Mouse (Mus musculus) frontal cortex, postnatal 14 days (tissue): ENCODE results near the gene Fam117b.

Experiments used
- DNase-seq, 2 experiments: peaks; one replicate each; pipeline ENCODE4 v3.0.0; 2022; ENCODE audit warnings: low spot score in 2 of 2

The Fam117b gene

GRCm38 (mm10) chr1:59913195-59913868, 526 bp downstream of the Fam117b start:
- peak; percentile 43 to 51 for DNase-seq

DNA sequence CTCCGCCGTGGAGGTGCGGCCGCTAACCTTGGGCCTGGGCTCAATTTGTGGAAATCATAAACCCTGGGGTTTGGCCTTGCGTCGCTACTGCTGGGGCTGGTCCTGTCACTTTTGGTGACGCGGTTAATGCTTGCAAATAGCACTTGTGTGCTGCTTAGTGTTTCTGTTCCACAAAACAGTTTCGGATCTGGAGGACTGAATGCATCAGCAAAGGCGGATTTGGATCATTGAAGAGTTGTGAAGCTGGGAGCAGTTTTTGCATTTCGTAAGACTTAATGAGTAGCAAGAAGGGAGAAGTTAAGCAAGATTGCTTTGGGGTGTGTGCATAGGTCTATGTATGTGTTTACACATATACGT, 1.0 kb downstream of the Fam117b start:
- peak in 1 of 2 experiments; percentile 10 for DNase-seq

- DNase-seq: no peak
Observed at GRCm38 (mm10) chr1:59914799-59915198, 2.0 kb downstream of the Fam117b start.

GRCm38 (mm10) chr1:59915843-59916610, 3.2 kb downstream of the Fam117b start:
- no peak for DNase-seq

GRCm38 (mm10) chr1:59917401-59917800, 4.6 kb downstream of the Fam117b start:
- no peak for DNase-seq

GRCm38 (mm10) chr1:59918075-59918474, 5.3 kb downstream of the Fam117b start:
- no peak for DNase-seq

- no peak for DNase-seq
Observed at GRCm38 (mm10) chr1:59923201-59923600, 10.4 kb downstream of the Fam117b start.

- no peak for DNase-seq
Observed at GRCm38 (mm10) chr1:59923673-59924072, 10.9 kb downstream of the Fam117b start.

DNA sequence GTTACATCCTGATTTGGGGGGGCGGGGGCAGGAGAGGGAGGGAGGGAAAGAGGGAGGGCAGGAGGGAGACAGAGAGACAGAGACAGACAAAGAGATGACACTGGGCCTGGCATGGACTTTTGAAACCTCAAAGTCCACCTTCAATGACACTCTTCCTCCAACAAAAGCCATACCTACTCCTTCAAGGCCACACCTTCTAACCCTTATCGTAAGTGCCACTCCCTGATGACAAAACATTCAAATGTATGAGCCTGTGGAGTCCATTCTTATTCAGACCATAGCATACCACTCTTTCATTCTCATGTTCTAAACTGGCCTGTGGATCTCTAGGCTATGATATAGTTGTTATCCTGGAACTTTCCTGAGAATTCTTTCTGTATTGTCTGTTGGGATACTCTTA, 11.6 kb downstream of the Fam117b start:
- DNase-seq: no peak

DNA sequence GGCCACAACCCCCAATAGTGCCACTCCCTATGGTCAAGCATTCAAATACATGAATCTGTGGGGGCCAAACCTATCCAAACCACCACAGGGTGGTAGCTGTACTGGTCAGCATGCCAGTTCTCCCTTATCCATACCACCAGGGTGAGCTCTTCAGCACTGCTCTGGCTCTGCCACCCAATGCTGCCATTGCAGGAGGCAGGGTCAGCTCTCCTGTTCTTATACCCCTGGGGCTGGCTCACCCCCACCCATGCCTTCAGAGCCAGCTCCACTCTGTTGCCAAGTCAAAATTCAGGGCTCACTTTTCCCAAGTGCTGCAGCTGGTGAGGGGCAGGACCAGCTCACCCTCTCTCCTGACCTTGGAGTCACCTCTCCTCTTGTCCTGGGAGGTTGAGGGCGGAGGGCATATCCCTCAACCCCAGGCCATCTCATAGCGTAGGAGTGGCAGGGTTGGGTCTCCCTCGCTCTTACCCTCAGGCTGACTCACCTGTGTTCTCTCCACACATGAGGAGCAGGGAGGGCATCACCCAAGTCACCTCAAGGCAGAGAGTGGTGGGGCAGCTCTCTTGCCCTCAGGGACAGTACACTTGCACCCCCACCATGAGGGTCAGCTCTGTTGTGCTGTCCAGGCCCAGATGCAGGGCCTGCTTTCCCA, 13.3 kb downstream of the Fam117b start:
- DNase-seq: no peak

DNA sequence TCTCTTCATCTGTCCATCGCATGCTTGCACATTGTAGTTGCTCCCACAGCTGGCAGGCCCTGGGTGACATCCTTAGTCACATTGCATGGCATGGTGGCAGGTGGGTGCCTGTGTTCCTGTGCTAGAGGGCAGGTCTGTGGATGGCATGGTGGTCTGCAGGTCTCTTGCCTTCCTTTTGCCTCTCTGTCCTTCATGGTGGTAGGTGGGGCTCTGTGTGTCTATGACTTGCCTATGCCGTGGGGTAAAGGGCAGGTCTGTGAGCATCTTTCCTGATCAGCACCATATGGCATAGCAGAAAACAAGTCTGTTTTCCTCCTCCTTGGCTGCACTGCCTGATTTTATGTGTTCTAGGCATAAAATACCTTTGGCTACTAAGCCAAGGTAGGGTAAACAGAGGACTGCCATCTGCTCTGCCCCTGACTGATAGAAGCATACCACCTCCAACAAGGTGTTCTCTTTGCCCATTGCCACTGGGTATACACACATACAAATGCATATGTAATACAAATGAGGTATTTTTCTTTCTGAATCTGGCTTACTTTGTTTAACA, 14.4 kb downstream of the Fam117b start:
- DNase-seq: no peak

- DNase-seq: no peak
Observed at GRCm38 (mm10) chr1:59930926-59931325, 18.1 kb downstream of the Fam117b start.

- DNase-seq: no peak
Observed at GRCm38 (mm10) chr1:59932991-59933390, 20.2 kb downstream of the Fam117b start.

DNA sequence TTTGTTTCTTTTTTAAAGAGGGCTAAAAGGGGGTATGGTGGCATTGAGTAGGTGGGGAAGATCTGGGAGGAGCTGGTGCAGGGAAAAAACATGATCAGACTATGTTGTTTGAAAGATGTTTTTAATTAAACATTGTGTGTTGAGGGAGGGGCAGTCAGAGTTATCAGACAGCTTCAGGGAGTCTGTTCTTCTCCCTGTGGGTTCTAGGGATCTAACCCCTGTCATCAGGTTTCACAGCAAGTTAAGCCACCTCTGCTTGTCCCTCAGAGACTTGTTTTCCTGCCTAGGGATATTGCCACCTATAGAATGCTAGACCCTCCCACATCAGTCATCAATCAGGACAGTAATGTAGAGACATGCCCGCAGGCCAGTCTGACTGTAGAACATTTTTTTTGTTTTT, 28.3 kb downstream of the Fam117b start:
- DNase-seq: no peak

DNA sequence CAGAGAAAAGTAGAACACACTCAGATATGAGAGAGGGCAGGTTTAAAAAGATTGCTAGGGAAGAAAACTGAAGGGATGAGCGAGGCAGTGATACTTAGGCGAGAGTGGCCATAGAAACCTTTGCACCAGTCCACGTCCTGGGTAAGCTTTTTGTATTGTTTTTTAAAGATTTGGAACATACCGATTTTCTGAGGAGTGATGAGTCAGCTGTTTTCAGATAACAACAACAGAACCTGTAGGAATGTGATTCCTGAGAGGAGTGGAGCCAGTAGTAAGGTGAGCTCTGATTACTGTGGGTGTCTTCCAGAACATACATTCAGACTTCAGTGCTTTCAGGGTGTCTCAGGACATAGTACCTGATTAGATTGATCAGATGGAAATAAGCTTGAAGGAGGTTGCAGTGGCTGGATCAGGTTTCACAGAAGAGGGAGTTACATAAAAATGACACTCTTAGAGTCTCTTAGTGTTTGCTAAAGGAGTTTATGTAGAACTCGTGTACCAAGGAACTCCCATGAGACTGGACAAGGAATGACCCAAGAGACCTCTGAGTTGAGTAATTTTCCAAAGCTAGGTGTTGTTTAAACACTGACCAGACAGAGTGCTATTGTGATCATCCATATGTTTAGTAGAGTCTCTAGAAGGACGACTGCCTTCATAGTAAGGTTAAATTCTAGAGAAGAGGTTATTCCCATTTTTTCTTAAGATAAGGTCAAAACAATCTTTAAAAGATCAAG, 29.4 kb downstream of the Fam117b start:
- DNase-seq: no peak

DNA sequence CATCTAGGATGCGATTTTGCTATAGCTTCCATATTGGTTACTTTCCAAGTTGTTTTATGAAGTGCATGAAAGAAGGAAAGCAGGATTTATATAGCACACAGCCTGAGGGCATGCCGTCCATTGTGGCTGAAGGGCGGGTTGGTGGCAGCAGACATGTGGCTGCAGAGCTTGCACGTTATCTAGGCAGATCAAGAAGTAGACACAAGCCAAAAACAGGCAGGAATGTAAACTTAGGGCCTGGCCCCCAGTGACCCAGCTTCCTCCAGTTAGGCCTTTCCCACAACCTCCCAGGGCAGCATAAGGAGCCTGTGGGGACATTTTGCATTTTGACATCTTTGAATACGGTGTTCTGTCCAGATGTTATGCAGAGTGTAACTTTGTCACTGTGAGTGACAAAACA, 31.0 kb downstream of the Fam117b start:
- no peak for DNase-seq

- no peak for DNase-seq
Observed at GRCm38 (mm10) chr1:59945969-59946368, 33.2 kb downstream of the Fam117b start.

GRCm38 (mm10) chr1:59947509-59947908, 34.7 kb downstream of the Fam117b start:
- DNase-seq: no peak

GRCm38 (mm10) chr1:59957206-59957605, 44.4 kb downstream of the Fam117b start:
- DNase-seq: no peak

DNA sequence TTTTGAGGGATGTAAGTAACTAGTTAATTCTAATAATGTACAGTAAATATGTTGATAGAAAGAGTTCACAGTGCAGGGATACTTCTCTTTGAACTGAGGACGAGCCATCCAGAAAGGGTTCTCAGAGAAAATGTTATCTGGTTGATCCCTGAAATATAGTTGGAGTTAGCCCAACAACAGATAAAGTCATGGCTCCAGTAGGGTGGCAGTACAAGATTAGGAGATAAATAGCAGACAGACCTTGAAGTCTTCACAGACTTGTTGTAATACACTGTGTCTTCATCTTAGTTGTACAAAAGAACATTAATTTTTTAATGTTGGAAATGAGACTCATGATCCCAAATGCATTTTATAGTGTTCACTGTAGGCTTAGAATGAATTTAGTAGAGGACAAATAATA, 47.1 kb downstream of the Fam117b start:
- no peak for DNase-seq

GRCm38 (mm10) chr1:59966171-59966785, 53.5 kb downstream of the Fam117b start:
- DNase-seq: no peak
